Mouse (Mus musculus) limb, embryonic 14.5 days (tissue): ENCODE results near the gene Gpr132. TPM values are rescaled to one million over a fixed set of nuclear protein-coding genes. Genes with fewer than 3 reads are reported as not detected.

ENCODE experiments used
- ATAC-seq: fragments of 200-750 bp; cut with Nextera tagmentation; 2 replicates; pipeline ENCODE4 v1.8.0; 2017; ENCODE audit warnings: low read depth, moderate number of reproducible peaks, moderate TSS enrichment; ENCODE audit not compliant: low FRiP score
- DNase-seq: peaks from one replicate; pipeline ENCODE4 v3.0.0-alpha.2; 2015; ENCODE audit warnings: low spot score
- H3K27ac ChIP-seq: fragments of 300-500 bp; sonication (generic); replicated peaks from 2 replicates; pipeline ENCODE4 v1.5.1; 2014; ENCODE audit warnings: low read depth, mild to moderate bottlenecking, low read length, moderate library complexity, mixed read lengths
- H3K27me3 ChIP-seq: fragments of 300-500 bp; sonication (generic); 2 replicates; pipeline ENCODE4 v1.6.1; 2014; ENCODE audit warnings: low read length, mixed read lengths; ENCODE audit not compliant: control insufficient read depth, insufficient read depth
- H3K36me3 ChIP-seq: fragments of 300-500 bp; sonication (generic); 2 replicates; pipeline ENCODE4 v1.6.1; 2014; ENCODE audit warnings: mild to moderate bottlenecking, low read length, moderate library complexity, mixed read lengths; ENCODE audit not compliant: control insufficient read depth, insufficient read depth
- H3K4me1 ChIP-seq: fragments of 300-500 bp; sonication (generic); 2 replicates; pipeline ENCODE4 v1.6.1; 2014; ENCODE audit warnings: antibody characterized with exemption, low read length, mixed read lengths; ENCODE audit not compliant: control insufficient read depth, insufficient read depth
- H3K4me2 ChIP-seq: fragments of 300-500 bp; sonication (generic); replicated peaks from 2 replicates; pipeline ENCODE4 v1.6.1; 2014; ENCODE audit warnings: low read depth, mild to moderate bottlenecking, low read length, moderate library complexity; ENCODE audit not compliant: severe bottlenecking
- H3K4me3 ChIP-seq: fragments of 300-500 bp; sonication (generic); replicated peaks from 2 replicates; pipeline ENCODE4 v1.5.1; 2014; ENCODE audit warnings: low read length
- H3K9ac ChIP-seq: fragments of 300-500 bp; sonication (generic); 2 replicates; pipeline ENCODE4 v1.6.1; 2014; ENCODE audit warnings: mild to moderate bottlenecking, low read depth, low read length, moderate library complexity; ENCODE audit not compliant: severe bottlenecking
- H3K9me3 ChIP-seq: fragments of 300-500 bp; sonication (generic); 2 replicates; pipeline ENCODE4 v1.6.1; 2016; ENCODE audit warnings: low read length; ENCODE audit not compliant: control insufficient read depth
- POLR2A ChIP-seq: fragments of 200-500 bp; IDR thresholded peaks from 2 replicates; pipeline ENCODE4 v1.8.0; 2012; ENCODE audit warnings: inconsistent platforms, mild to moderate bottlenecking, moderate library complexity, borderline replicate concordance; ENCODE audit not compliant: insufficient read depth, insufficient read length; ENCODE audit errors: extremely low read depth
- WGBS: fragments of 180-500 bp; shearing (Covaris S2); extraction: QIAGEN DNeasy Blood & Tissue Kit; methylation state at CpG from one replicate; pipeline ENCODE4 v1.1.7; 2014; 5-methylcytosine and 5-hydroxymethylcytosine counted together
- polyA plus RNA-seq, 2 experiments: library from polyadenylated mRNA; depleted of rRNA in 1 of 2; stranded (reverse) in 1 of 2; unstranded in 1 of 2; fragments of >200 nt; fragmentation: Nextera tagmentation in 1 of 2; extraction: Ambion mirVana in 1 of 2; gene quantifications; 2 replicates each; pipeline versions ENCODE4 v1.2.1 to v1.2.3; 2012 to 2014

Gpr132 gene
- polyA plus RNA-seq, 2 experiments, result 0.29 to 0.50 TPM

DNA sequence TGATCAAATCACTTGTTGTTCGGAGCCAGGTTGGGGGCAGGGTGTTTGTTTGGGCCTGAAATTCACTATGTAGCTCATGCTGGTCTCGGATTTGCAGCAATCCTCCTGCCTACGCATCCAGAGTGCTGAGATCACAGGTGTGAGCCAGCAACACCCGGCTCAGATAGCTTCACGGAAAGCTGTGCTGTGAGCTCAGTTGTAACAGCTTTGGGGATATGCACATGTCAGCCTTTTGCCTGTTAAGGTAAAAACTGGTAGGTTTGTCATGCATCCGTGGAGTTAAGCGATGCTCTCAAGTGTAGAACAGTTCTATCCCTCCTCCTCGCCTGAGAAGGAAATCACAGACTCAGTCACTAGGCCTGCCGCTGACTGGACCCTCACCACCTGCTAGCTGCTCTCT lies 32.6 kb upstream of the Gpr132 start:
- H3K36me3 ChIP-seq, result no peaks in the 10 kb centered on the region
- no peak overlapping the region for H3K9ac ChIP-seq
- no peak overlapping the region for H3K4me3 ChIP-seq
- H3K4me2 ChIP-seq, result no peak overlapping the region
- ATAC-seq (no peak), DNase-seq (no peak)
- TF ChIP-seq POLR2A, result no peak
- no peaks in the 10 kb centered on the region for H3K27me3 ChIP-seq
- H3K9me3 ChIP-seq, result no peaks in the 10 kb centered on the region
- H3K4me1 ChIP-seq, result no peaks in the 10 kb centered on the region
- H3K27ac ChIP-seq, result no peak overlapping the region
- WGBS, result 84% methylated on average over 9 of the region's 9 CpGs

DNA sequence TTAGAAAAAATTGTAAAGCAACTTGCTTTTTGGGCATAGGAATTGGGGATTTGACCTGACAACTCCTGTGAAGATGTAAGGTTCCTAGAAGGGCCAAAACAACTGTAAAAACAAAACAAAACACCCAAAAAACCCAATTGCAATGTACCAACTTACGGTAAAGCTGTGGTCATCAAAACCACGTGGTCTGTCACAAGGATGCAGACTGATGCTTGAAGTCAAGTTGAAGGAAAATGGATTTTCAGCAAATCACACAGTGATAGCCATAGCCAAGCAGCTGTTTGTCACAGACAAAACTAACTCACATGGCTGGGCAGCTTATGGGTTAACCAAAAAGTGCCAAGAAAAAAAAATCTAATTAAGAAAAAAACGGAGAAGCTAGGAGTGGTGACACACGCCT lies 30.9 kb upstream of the Gpr132 start:
- no peak overlapping the region for H3K4me2 ChIP-seq
- WGBS, result 44% methylated on average over 4 of the region's 4 CpGs

DNA sequence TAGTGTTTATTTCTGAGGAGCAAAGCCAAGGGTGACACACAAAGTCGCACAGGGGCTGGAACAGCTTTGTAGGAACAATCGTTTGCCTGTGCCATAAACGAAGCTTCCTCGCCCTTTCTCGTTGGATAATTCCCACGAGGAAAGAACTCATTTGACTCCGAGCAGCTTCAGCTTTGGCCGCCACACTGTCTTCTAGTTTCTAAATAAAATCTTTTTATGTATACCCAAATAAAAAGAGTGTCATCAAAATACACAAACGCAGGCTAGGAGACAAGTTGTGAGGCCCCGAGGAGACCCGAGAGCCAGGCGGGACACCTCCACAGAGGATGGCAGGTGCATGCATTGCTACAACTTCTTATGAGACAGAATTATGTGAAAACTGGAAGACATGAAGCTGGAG lies 30.3 kb upstream of the Gpr132 start:
- H3K9me3 ChIP-seq, result no peaks in the 10 kb centered on the region
- no peak overlapping the region for H3K27ac ChIP-seq
- 62% methylated on average over 12 of the region's 12 CpGs for WGBS
- H3K27me3 ChIP-seq, result no peaks in the 10 kb centered on the region
- ATAC-seq, result no peak
- no peaks in the 10 kb centered on the region for H3K4me1 ChIP-seq
- no peak overlapping the region for H3K4me2 ChIP-seq
- no peak for TF ChIP-seq POLR2A
- no peak overlapping the region for H3K9ac ChIP-seq
- H3K36me3 ChIP-seq, result no peaks in the 10 kb centered on the region
- no peak overlapping the region for H3K4me3 ChIP-seq
- no peak for DNase-seq

More for the DNA sequence above, 30.9 kb upstream of the Gpr132 start:
- Histone ChIP-seq H3K4me1 (no peaks in the 10 kb centered on the region), H3K27ac (no peak overlapping the region), H3K36me3 (no peaks in the 10 kb centered on the region), H3K9me3 (no peaks in the 10 kb centered on the region), H3K9ac (no peak overlapping the region), H3K27me3 (no peaks in the 10 kb centered on the region), H3K4me3 (no peak overlapping the region)
- no peak for DNase-seq
- TF ChIP-seq POLR2A, result no peak
- no peak for ATAC-seq

DNA sequence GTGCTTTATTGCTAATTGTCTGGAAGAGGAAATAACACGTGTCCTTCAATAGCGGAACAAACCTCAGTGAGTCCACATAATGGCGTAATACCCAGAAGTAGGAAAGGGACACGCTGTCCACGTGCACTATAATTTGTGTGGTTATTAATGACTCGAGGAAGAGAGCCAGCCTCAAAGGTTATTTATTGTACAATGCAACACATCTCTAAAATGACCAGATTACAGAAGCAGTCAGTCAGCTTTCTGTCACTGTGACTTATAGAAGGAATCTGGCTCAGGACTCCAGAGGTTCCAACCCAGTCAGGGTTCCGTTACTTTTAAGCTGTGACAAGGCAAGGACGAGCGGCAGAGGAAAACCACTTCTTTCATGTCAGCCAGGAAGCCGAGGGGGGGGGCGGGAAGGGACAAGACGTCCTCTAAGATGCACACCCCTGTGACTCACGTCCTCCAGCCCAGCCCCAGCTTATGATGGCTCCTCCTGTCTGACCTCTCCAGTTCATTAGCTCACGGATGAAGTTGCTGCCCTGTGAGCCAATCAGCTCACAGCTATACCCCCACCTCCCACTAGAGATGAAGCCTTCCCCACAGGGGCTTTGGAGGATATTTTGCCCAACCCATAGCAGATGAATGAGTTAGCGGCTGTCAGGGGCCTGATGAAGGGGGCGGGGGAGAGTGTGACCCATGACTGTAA lies 29.6 kb upstream of the Gpr132 start:
- Histone ChIP-seq H3K4me1 (no peaks in the 10 kb centered on the region), H3K9ac (no peak overlapping the region)

DNA sequence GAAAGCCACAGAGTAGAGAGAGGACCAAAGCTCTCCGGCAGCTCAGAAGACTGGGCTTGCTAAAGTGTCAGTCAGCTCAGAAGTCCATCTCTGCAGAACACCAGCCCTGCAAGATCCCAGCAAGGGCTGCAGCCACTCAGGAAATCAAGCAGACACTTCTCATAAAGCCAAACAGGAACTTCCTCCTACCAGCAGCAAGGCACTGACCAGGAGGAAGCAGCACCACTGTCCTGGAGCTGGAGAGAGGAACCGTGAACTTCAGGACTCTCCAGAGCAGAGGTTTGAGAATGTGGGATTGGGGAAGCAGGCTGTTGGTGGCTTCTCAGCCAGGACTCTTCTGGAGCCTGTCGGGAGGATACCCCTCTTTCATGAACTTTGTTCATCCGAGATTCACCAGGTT lies 26.9 kb upstream of the Gpr132 start:
- Histone ChIP-seq H3K36me3 (no peaks in the 10 kb centered on the region), H3K27me3 (no peaks in the 10 kb centered on the region), H3K9ac (no peak overlapping the region), H3K4me1 (no peaks in the 10 kb centered on the region), H3K4me2 (no peak overlapping the region), H3K4me3 (no peak overlapping the region), H3K27ac (no peak overlapping the region), H3K9me3 (no peaks in the 10 kb centered on the region)
- DNase-seq (no peak), ATAC-seq (no peak)
- WGBS, result 62% methylated on average over 4 of the region's 4 CpGs
- no peak for TF ChIP-seq POLR2A

More for the DNA sequence above, 29.6 kb upstream of the Gpr132 start:
- Histone ChIP-seq H3K9me3 (no peaks in the 10 kb centered on the region), H3K27me3 (no peaks in the 10 kb centered on the region), H3K4me2 (no peak overlapping the region), H3K36me3 (no peaks in the 10 kb centered on the region), H3K4me3 (no peak overlapping the region), H3K27ac (no peak overlapping the region)
- no peak for TF ChIP-seq POLR2A
- ATAC-seq (no peak; the same call in 1 of the 2 replicates), DNase-seq (no peak)
- 32% methylated on average over 16 of the region's 16 CpGs for WGBS

DNA sequence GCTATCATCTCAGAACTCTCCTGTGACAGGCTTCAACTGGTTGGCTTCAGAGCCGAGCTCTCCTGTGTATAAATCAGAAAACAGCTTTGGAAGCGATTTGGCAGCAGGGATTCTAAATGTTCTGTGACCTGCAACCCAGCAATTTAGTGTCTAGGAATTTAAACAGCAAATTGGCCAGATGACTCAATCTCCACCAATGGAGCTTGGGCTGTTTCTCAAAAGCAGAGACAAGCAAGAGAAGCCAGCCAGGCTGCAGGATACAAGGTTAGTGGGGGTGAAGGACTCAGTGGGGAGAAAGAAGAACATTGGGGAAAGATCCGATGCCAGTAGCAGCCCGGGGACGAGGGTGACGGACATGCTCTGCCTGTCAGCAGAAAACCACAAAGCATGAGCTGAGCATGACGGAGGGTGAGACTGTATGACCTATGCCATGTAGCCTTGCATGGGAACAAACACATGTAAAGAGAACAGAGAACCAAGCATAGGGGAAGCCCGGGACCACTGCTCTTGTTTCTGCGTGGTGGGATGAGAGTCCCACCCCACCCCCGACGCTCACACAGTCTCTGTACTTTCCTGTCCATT lies 26.4 kb upstream of the Gpr132 start:
- ATAC-seq (no peak), DNase-seq (no peak)
- Histone ChIP-seq H3K4me1 (no peaks in the 10 kb centered on the region), H3K27me3 (no peaks in the 10 kb centered on the region), H3K36me3 (no peaks in the 10 kb centered on the region), H3K9me3 (no peaks in the 10 kb centered on the region), H3K27ac (no peak overlapping the region), H3K4me3 (no peak overlapping the region), H3K4me2 (no peak overlapping the region), H3K9ac (no peak overlapping the region)
- TF ChIP-seq POLR2A, result no peak
- 62% methylated on average over 11 of the region's 11 CpGs for WGBS
